Mouse (Mus musculus): ENCODE results near the gene Pakap. TPM values are rescaled to one million over a fixed set of nuclear protein-coding genes. Genes with fewer than 3 reads are reported as not detected.
A peak's percentile ranks its signal among the peaks of the same experiment; 100 is the strongest.

The Pakap gene
- polyA plus RNA-seq, 1 experiment: 0.38 TPM

- WGBS: 32% methylated on average over 17 of the region's 17 CpGs
- Histone ChIP-seq H3K36me3 (ENCODE audit: control insufficient read depth, insufficient read depth, low read length) (no peaks in the 10 kb centered on the region), H3K4me1 (replicated peaks; ENCODE audit: control insufficient read depth, insufficient read depth, low read length) (peaks cover 19% of the 10 kb centered on the region), H3K4me3 (ENCODE audit: control insufficient read depth, insufficient read depth, low read length) (no peak overlapping the region; the same call in 1 of the 2 replicates), H3K27ac (ENCODE audit: control insufficient read depth, insufficient read depth, low read length) (no peak overlapping the region), H3K27me3 (ENCODE audit: control insufficient read depth, insufficient read depth, low read length) (no peaks in the 10 kb centered on the region)
- TF ChIP-seq POLR2A (IDR thresholded peaks at IDR 0.05; ENCODE audit: control insufficient read depth, extremely low read depth, insufficient read depth, low read length, poor library complexity) (no peak), CTCF (IDR thresholded peaks at IDR 0.05; ENCODE audit: borderline replicate concordance, control insufficient read depth, extremely low read depth, insufficient read depth, low read length, poor library complexity) (no peak)
- DNase-seq: peak; percentile 25
Observed at GRCm38 (mm10) chr4:57915216-57915965, 347.4 kb downstream of the Pakap start.

GRCm38 (mm10) chr4:57916201-57916661 is 348.3 kb downstream of the Pakap start, which contains the start of gene D630039A03Rik:
Gene D630039A03Rik (minus strand): TSS chr4:57916297.
- no peak for DNase-seq
- TF ChIP-seq POLR2A (IDR thresholded peaks at IDR 0.05; ENCODE audit: control insufficient read depth, extremely low read depth, insufficient read depth, low read length, poor library complexity) (no peak), CTCF (IDR thresholded peaks at IDR 0.05; ENCODE audit: borderline replicate concordance, control insufficient read depth, extremely low read depth, insufficient read depth, low read length, poor library complexity) (no peak)
- H3K4me3 ChIP-seq (ENCODE audit: control insufficient read depth, insufficient read depth, low read length): no peak within 1 kb of the TSS; the same call in 1 of the 2 replicates
- no peaks in the 10 kb centered on the region for H3K27me3 ChIP-seq (ENCODE audit: control insufficient read depth, insufficient read depth, low read length)
- no peaks in the 10 kb centered on the region for H3K36me3 ChIP-seq (ENCODE audit: control insufficient read depth, insufficient read depth, low read length)
- H3K27ac ChIP-seq (ENCODE audit: control insufficient read depth, insufficient read depth, low read length): no peak within 1 kb of the TSS
- H3K4me1 ChIP-seq (replicated peaks; ENCODE audit: control insufficient read depth, insufficient read depth, low read length): peaks cover 19% of the 10 kb centered on the region
- 9% methylated on average over 9 of the region's 9 CpGs for WGBS

- Histone ChIP-seq H3K27me3 (ENCODE audit: control insufficient read depth, insufficient read depth, low read length) (no peaks in the 10 kb centered on the region), H3K27ac (ENCODE audit: control insufficient read depth, insufficient read depth, low read length) (no peak overlapping the region), H3K36me3 (ENCODE audit: control insufficient read depth, insufficient read depth, low read length) (no peaks in the 10 kb centered on the region), H3K4me1 (replicated peaks; ENCODE audit: control insufficient read depth, insufficient read depth, low read length) (peaks cover 19% of the 10 kb centered on the region), H3K4me3 (ENCODE audit: control insufficient read depth, insufficient read depth, low read length) (no peak overlapping the region)
- no peak for TF ChIP-seq CTCF (IDR thresholded peaks at IDR 0.05; ENCODE audit: borderline replicate concordance, control insufficient read depth, extremely low read depth, insufficient read depth, low read length, poor library complexity)
- TF ChIP-seq POLR2A (IDR thresholded peaks at IDR 0.05; ENCODE audit: control insufficient read depth, extremely low read depth, insufficient read depth, low read length, poor library complexity): no peak
- DNase-seq: no peak
- WGBS: 83% methylated on average over 4 of the region's 4 CpGs
Observed at GRCm38 (mm10) chr4:57916711-57917110, 348.7 kb downstream of the Pakap start.

- H3K27ac ChIP-seq (ENCODE audit: control insufficient read depth, insufficient read depth, low read length): no peak overlapping the region
- no peak for TF ChIP-seq CTCF (IDR thresholded peaks at IDR 0.05; ENCODE audit: borderline replicate concordance, control insufficient read depth, extremely low read depth, insufficient read depth, low read length, poor library complexity)
- no peak for TF ChIP-seq POLR2A (IDR thresholded peaks at IDR 0.05; ENCODE audit: control insufficient read depth, extremely low read depth, insufficient read depth, low read length, poor library complexity)
- 56% methylated on average over 8 of the region's 8 CpGs for WGBS
- H3K4me1 ChIP-seq (replicated peaks; ENCODE audit: control insufficient read depth, insufficient read depth, low read length): peaks cover 18% of the 10 kb centered on the region
- no peaks in the 10 kb centered on the region for H3K27me3 ChIP-seq (ENCODE audit: control insufficient read depth, insufficient read depth, low read length)
- no peaks in the 10 kb centered on the region for H3K36me3 ChIP-seq (ENCODE audit: control insufficient read depth, insufficient read depth, low read length)
- no peak overlapping the region for H3K4me3 ChIP-seq (ENCODE audit: control insufficient read depth, insufficient read depth, low read length)
- no peak for DNase-seq
Observed at GRCm38 (mm10) chr4:57919494-57920423, 351.8 kb downstream of the Pakap start.

- Histone ChIP-seq H3K27ac (ENCODE audit: control insufficient read depth, insufficient read depth, low read length) (no peak overlapping the region), H3K27me3 (ENCODE audit: control insufficient read depth, insufficient read depth, low read length) (no peaks in the 10 kb centered on the region), H3K4me1 (replicated peaks; ENCODE audit: control insufficient read depth, insufficient read depth, low read length) (peaks cover 10% of the 10 kb centered on the region), H3K36me3 (ENCODE audit: control insufficient read depth, insufficient read depth, low read length) (no peaks in the 10 kb centered on the region), H3K4me3 (ENCODE audit: control insufficient read depth, insufficient read depth, low read length) (no peak overlapping the region)
- WGBS: 96% methylated on average over 1 of the region's 1 CpGs
- DNase-seq: no peak
- TF ChIP-seq POLR2A (IDR thresholded peaks at IDR 0.05; ENCODE audit: control insufficient read depth, extremely low read depth, insufficient read depth, low read length, poor library complexity): no peak
- no peak for TF ChIP-seq CTCF (IDR thresholded peaks at IDR 0.05; ENCODE audit: borderline replicate concordance, control insufficient read depth, extremely low read depth, insufficient read depth, low read length, poor library complexity)
Observed at GRCm38 (mm10) chr4:57920522-57920921, 352.5 kb downstream of the Pakap start.

- Histone ChIP-seq H3K27ac (ENCODE audit: control insufficient read depth, insufficient read depth, low read length) (no peak overlapping the region), H3K36me3 (ENCODE audit: control insufficient read depth, insufficient read depth, low read length) (no peaks in the 10 kb centered on the region), H3K27me3 (ENCODE audit: control insufficient read depth, insufficient read depth, low read length) (no peaks in the 10 kb centered on the region), H3K4me3 (ENCODE audit: control insufficient read depth, insufficient read depth, low read length) (no peak overlapping the region), H3K4me1 (replicated peaks; ENCODE audit: control insufficient read depth, insufficient read depth, low read length) (no peaks in the 10 kb centered on the region; the same call in 1 of the 2 replicates)
- TF ChIP-seq CTCF (IDR thresholded peaks at IDR 0.05; ENCODE audit: borderline replicate concordance, control insufficient read depth, extremely low read depth, insufficient read depth, low read length, poor library complexity) (no peak), POLR2A (IDR thresholded peaks at IDR 0.05; ENCODE audit: control insufficient read depth, extremely low read depth, insufficient read depth, low read length, poor library complexity) (no peak)
- 88% methylated on average over 5 of the region's 5 CpGs for WGBS
- DNase-seq: no peak
Observed at GRCm38 (mm10) chr4:57922171-57922570, 354.2 kb downstream of the Pakap start.

All from thymus, adult 2 months (tissue).